Comparison of ENCODE assay signal across 8 mouse cellular contexts in the genomic region with DNA sequence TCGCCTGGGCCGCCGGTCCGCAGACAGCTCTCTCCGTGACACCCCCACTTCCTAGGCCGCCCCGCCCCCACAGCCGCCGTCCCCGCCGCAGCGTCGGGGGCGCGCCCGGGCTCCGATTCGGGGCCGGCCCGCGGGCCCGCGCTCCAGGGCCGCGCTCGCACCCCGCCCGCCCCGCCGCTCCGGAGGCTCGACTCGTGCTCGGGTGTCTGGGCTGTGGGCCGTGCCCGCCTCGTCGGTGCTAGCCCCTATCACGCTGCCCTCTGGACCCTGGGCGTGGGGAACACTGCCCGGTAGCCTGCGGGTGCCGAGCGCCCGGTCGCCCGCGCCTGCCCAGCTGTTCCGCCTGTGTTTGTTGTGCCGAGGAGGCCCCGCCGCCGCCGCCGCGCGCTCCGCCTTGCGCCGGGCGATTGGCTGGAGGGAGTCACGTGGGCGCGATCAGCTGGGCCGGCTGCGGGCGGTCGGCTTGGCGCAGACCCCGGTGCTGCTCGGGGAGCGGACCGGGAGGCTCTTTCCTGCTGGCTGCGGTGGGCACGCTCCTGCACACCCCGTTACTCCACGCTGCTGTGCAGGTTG. TPM values are rescaled to one million over a fixed set of nuclear protein-coding genes. Genes with fewer than 3 reads are reported as not detected.
DNase-seq lines count a peak whose midpoint lies in the region; ATAC-seq and TF ChIP-seq lines count a peak whose summit lies in the region.

No protein-coding gene starts in this region.

- no peaks in the 10 kb centered on the region for H3K9me3 ChIP-seq in ES-E14 (ENCODE audit: control insufficient read depth, insufficient read depth, low read depth, low read length)
- H3K9me3 ChIP-seq in forebrain, embryonic 13.5 days (replicated peaks): no peaks in the 10 kb centered on the region
- H3K9me3 ChIP-seq in liver, postnatal 0 days (ENCODE audit: low read length): no peaks in the 10 kb centered on the region
- H3K9me3 ChIP-seq in neural tube, embryonic 15.5 days (replicated peaks): no peaks in the 10 kb centered on the region

- no peaks in the 10 kb centered on the region for H3K4me1 ChIP-seq in ES-E14 (ENCODE audit: control insufficient read depth in 2 of 2, insufficient read depth in 2 of 2, low read length in 2 of 2, poor library complexity in 1 of 2)
- H3K4me1 ChIP-seq in forebrain, embryonic 13.5 days: peaks cover 13% of the 10 kb centered on the region
- peaks cover 7% of the 10 kb centered on the region for H3K4me1 ChIP-seq in liver, postnatal 0 days (ENCODE audit: insufficient read depth)
- peaks cover 25% of the 10 kb centered on the region for H3K4me1 ChIP-seq in neural tube, embryonic 15.5 days

- DNase-seq in ES-E14 (ENCODE audit: low read depth, low spot score): peak; percentile 63
- peak; percentile 95 for DNase-seq in heart, postnatal 10 days
- DNase-seq in layer of hippocampus, adult 11-12 months (ENCODE audit: low spot score): peak; percentile 93
- peak; percentile 94 for DNase-seq in liver, postnatal 0 days
- DNase-seq in testis, postnatal 10 days (ENCODE audit: low spot score): peak; percentile 95

- H3K27me3 ChIP-seq in forebrain, embryonic 13.5 days: no peaks in the 10 kb centered on the region
- H3K27me3 ChIP-seq in liver, postnatal 0 days (ENCODE audit: insufficient read depth, low read length): no peaks in the 10 kb centered on the region
- no peaks in the 10 kb centered on the region for H3K27me3 ChIP-seq in neural tube, embryonic 15.5 days (replicated peaks)

- under 1% methylated on average over 48 of the region's 77 CpGs for WGBS in forebrain, embryonic 13.5 days
- WGBS in liver, postnatal 0 days (ENCODE audit: insufficient replicate concordance): 2% methylated on average over 38 of the region's 77 CpGs
- WGBS in neural tube, embryonic 15.5 days: under 1% methylated on average over 64 of the region's 77 CpGs

- intact Hi-C loops in heart, postnatal 10 days (cut with DNase I): no loop called here

- peak overlapping the region; percentile 88 for H3K9ac ChIP-seq in ES-E14 (ENCODE audit: insufficient read depth, low read depth, low read length, poor library complexity, severe bottlenecking)
- H3K9ac ChIP-seq in forebrain, embryonic 13.5 days: peak overlapping the region; percentile 93
- H3K9ac ChIP-seq in liver, postnatal 0 days (replicated peaks): peak overlapping the region; percentile 96
- H3K9ac ChIP-seq in neural tube, embryonic 15.5 days (replicated peaks): peak overlapping the region; percentile 73

- no peak for TF ChIP-seq EP300 in liver, postnatal 0 days (IDR thresholded peaks at IDR 0.05; ENCODE audit: low read depth)

- peak overlapping the region; percentile 51; the same call in 1 of the 2 replicates for H3K27ac ChIP-seq in ES-E14 (ENCODE audit: insufficient read depth, low read depth, low read length, poor library complexity, severe bottlenecking)
- H3K27ac ChIP-seq in forebrain, embryonic 13.5 days: peak overlapping the region; percentile 97
- peak overlapping the region; percentile 100 for H3K27ac ChIP-seq in liver, postnatal 0 days (ENCODE audit: low read depth)
- peak overlapping the region; percentile 95 for H3K27ac ChIP-seq in neural tube, embryonic 15.5 days (replicated peaks)

- no peak for TF ChIP-seq CTCF in liver, postnatal 0 days (IDR thresholded peaks at IDR 0.05; ENCODE audit: low read depth)

- in situ Hi-C loops in ES-E14 (cut with MboI; ENCODE audit: low sequenced_read_pairs in 2 of 2, unreplicated experiment in 2 of 2): no loop called here

- H3K4me3 ChIP-seq in ES-E14 (ENCODE audit: insufficient read depth in 1 of 2, low read depth in 1 of 2, low read length in 2 of 2, poor library complexity in 1 of 2, severe bottlenecking in 1 of 2): peak overlapping the region; percentile 82 to 83
- H3K4me3 ChIP-seq in forebrain, embryonic 13.5 days: peak overlapping the region; percentile 83
- peak overlapping the region; percentile 90 for H3K4me3 ChIP-seq in liver, postnatal 0 days (ENCODE audit: low read depth, low read length)
- H3K4me3 ChIP-seq in neural tube, embryonic 15.5 days (replicated peaks): peak overlapping the region; percentile 59

- peak overlapping the region; percentile 68 for H3K4me2 ChIP-seq in forebrain, embryonic 13.5 days
- peak overlapping the region; percentile 77 for H3K4me2 ChIP-seq in liver, postnatal 0 days (ENCODE audit: low read depth, low read length)
- peak overlapping the region; percentile 63 for H3K4me2 ChIP-seq in neural tube, embryonic 15.5 days

- peak; percentile 72 for ATAC-seq in cerebellum, adult (ENCODE audit: insufficient number of reproducible peaks, low FRiP score, low TSS enrichment)
- peak; percentile 73 for ATAC-seq in forebrain, embryonic 13.5 days
- ATAC-seq in liver, postnatal 0 days: peak; percentile 61
- peak; percentile 71 for ATAC-seq in neural tube, embryonic 15.5 days (ENCODE audit: low FRiP score)

- H3K36me3 ChIP-seq in ES-E14 (ENCODE audit: control insufficient read depth, insufficient read depth, low read length, poor library complexity, severe bottlenecking): no peaks in the 10 kb centered on the region
- no peaks in the 10 kb centered on the region for H3K36me3 ChIP-seq in forebrain, embryonic 13.5 days (ENCODE audit: poor library complexity, severe bottlenecking)
- H3K36me3 ChIP-seq in liver, postnatal 0 days (replicated peaks; ENCODE audit: insufficient read depth, low read length): peaks cover 10% of the 10 kb centered on the region
- no peaks in the 10 kb centered on the region for H3K36me3 ChIP-seq in neural tube, embryonic 15.5 days

TF ChIP-seq in ES-E14, 5 proteins besides CTCF, POLR2A, EP300 and RAD21:
- TF ChIP-seq ZNF384 (IDR thresholded peaks at IDR 0.05; ENCODE audit: low read depth, low read length): no peak
- 0 out of 2 replicates have a peak, but pooled peaks have one; percentile 32 for TF ChIP-seq HCFC1 (IDR thresholded peaks at IDR 0.05; ENCODE audit: borderline replicate concordance, insufficient read depth, low read length)
- no peak for TF ChIP-seq ZC3H11A (IDR thresholded peaks at IDR 0.05; ENCODE audit: borderline replicate concordance, low read depth, low read length)

RNA-seq across cellular contexts. Expression of gene Ypel5, which starts 1.0 kb away (rescaled TPM):
- 12.1 and 20.7 TPM in 2 replicates for total RNA-seq in ES-E14 (2012; rRNA removed)
- 86.1 and 90.3 TPM in 2 replicates for polyA plus RNA-seq in forebrain, embryonic 13.5 days (2015; fragmentation: Nextera tagmentation; extraction: Ambion mirVana)
- total RNA-seq in heart, postnatal 10 days (2021): 10 to 100 TPM; 38.4 to 46.2 TPM
- 59.4 and 59.7 TPM in 2 replicates for polyA plus RNA-seq in liver, postnatal 0 days (2015; fragmentation: Nextera tagmentation; extraction: Ambion mirVana)
- polyA plus RNA-seq in neural tube, embryonic 15.5 days (2015; fragmentation: Nextera tagmentation; extraction: Ambion mirVana): 92.9 and 103 TPM in 2 replicates

Comparison
In these comparisons a context has a peak if more than half of its experiments do, and no peak if none do; other contexts are left out.
1. Peak in every context shown above with its lines: DNase-seq, ATAC-seq, H3K4me3 ChIP-seq and H3K27ac ChIP-seq.